Mouse (Mus musculus): ENCODE results near the gene Nptxr. TPM values are rescaled to one million over a fixed set of nuclear protein-coding genes. Genes with fewer than 3 reads are reported as not detected.

Nptxr gene
- polyA plus RNA-seq, 1 experiment: 8.0 TPM

DNA sequence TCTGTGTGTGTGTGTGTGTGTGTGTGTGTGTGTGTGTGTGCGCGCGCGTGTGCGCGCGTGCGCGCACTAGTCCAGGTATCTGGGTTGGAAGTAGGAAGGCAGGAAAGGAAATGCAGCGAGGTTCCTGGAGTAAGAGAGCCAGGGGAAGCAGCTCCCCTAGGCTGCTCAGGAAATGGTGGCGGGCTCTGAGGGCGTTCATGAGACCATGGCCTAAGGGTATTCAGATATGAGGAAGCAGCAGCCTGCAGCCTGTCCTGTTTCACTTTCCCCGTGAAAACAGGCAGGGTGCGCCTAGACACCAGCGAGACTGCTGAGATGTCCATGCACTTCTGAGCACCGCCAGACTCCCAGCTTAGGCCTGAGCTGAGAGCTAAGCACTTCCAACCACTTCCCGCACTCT, 52.8 kb downstream of the Nptxr start:
- Histone ChIP-seq H3K27me3 (ENCODE audit: control insufficient read depth, insufficient read depth, low read length, poor library complexity, severe bottlenecking) (no peaks in the 10 kb centered on the region), H3K27ac (ENCODE audit: insufficient read depth, low read length) (no peak overlapping the region; the same call in 1 of the 2 replicates), H3K9ac (ENCODE audit: low read depth, poor library complexity, severe bottlenecking) (peak overlapping the region; percentile 47), H3K9me3 (replicated peaks; ENCODE audit: control insufficient read depth, insufficient read depth, low read length, poor library complexity, severe bottlenecking) (no peaks in the 10 kb centered on the region), H3K36me3 (ENCODE audit: control insufficient read depth, insufficient read depth, low read length, poor library complexity, severe bottlenecking) (no peaks in the 10 kb centered on the region), H3K4me3 (ENCODE audit: low read depth, low read length) (peak overlapping the region; percentile 40), H3K4me1 (ENCODE audit: control insufficient read depth, insufficient read depth, low read length) (no peaks in the 10 kb centered on the region)
- no peak for TF ChIP-seq EP300 (IDR thresholded peaks at IDR 0.05; ENCODE audit: insufficient read depth, low read depth, low read length)
- TF ChIP-seq POLR2A (IDR thresholded peaks at IDR 0.05; ENCODE audit: insufficient read depth, low read length): no peak

DNA sequence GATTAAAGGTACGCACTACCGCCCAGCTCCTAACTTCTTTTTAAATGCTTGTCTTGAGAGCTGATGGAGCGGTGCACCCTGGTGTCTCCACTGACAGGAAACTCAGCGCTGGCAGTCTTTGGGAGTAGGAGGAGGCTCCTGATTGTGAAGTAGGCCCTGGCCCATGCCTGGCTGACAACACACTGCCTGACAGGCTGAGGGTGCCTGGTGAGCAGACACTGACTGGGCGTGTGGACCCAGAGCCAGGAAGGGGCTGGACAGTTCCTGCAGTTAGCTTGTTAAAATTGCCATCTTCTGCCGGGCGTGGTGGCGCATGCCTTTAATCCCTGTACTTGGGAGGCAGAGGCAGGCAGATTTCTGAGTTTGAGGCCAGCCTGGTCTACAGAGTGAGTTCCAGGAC, 54.3 kb downstream of the Nptxr start:
- Histone ChIP-seq H3K9ac (ENCODE audit: low read depth, poor library complexity, severe bottlenecking) (no peak overlapping the region), H3K27ac (ENCODE audit: insufficient read depth, low read length) (no peak overlapping the region), H3K4me3 (ENCODE audit: low read depth, low read length) (no peak overlapping the region), H3K36me3 (ENCODE audit: control insufficient read depth, insufficient read depth, low read length, poor library complexity, severe bottlenecking) (no peaks in the 10 kb centered on the region), H3K9me3 (replicated peaks; ENCODE audit: control insufficient read depth, insufficient read depth, low read length, poor library complexity, severe bottlenecking) (no peaks in the 10 kb centered on the region), H3K4me1 (ENCODE audit: control insufficient read depth, insufficient read depth, low read length) (no peaks in the 10 kb centered on the region), H3K27me3 (ENCODE audit: control insufficient read depth, insufficient read depth, low read length, poor library complexity, severe bottlenecking) (no peaks in the 10 kb centered on the region)
- TF ChIP-seq CTCF (IDR thresholded peaks at IDR 0.05; ENCODE audit: low read depth, low read length) (no peak), EP300 (IDR thresholded peaks at IDR 0.05; ENCODE audit: insufficient read depth, low read depth, low read length) (no peak), POLR2A (IDR thresholded peaks at IDR 0.05; ENCODE audit: insufficient read depth, low read length) (no peak)

- H3K27ac ChIP-seq (ENCODE audit: insufficient read depth, low read length): no peak overlapping the region
- H3K4me3 ChIP-seq (ENCODE audit: low read depth, low read length): no peak overlapping the region
- no peaks in the 10 kb centered on the region for H3K27me3 ChIP-seq (ENCODE audit: control insufficient read depth, insufficient read depth, low read length, poor library complexity, severe bottlenecking)
- H3K9me3 ChIP-seq (replicated peaks; ENCODE audit: control insufficient read depth, insufficient read depth, low read length, poor library complexity, severe bottlenecking): no peaks in the 10 kb centered on the region
- TF ChIP-seq POLR2A (IDR thresholded peaks at IDR 0.05; ENCODE audit: insufficient read depth, low read length): no peak
- no peak for TF ChIP-seq CTCF (IDR thresholded peaks at IDR 0.05; ENCODE audit: low read depth, low read length)
- no peak for TF ChIP-seq EP300 (IDR thresholded peaks at IDR 0.05; ENCODE audit: insufficient read depth, low read depth, low read length)
- H3K4me1 ChIP-seq (ENCODE audit: control insufficient read depth, insufficient read depth, low read length): no peaks in the 10 kb centered on the region
- H3K9ac ChIP-seq (ENCODE audit: low read depth, poor library complexity, severe bottlenecking): no peak overlapping the region
- H3K36me3 ChIP-seq (ENCODE audit: control insufficient read depth, insufficient read depth, low read length, poor library complexity, severe bottlenecking): no peaks in the 10 kb centered on the region
Observed at GRCm38 (mm10) chr15:79749162-79749561, 55.4 kb downstream of the Nptxr start.

DNA sequence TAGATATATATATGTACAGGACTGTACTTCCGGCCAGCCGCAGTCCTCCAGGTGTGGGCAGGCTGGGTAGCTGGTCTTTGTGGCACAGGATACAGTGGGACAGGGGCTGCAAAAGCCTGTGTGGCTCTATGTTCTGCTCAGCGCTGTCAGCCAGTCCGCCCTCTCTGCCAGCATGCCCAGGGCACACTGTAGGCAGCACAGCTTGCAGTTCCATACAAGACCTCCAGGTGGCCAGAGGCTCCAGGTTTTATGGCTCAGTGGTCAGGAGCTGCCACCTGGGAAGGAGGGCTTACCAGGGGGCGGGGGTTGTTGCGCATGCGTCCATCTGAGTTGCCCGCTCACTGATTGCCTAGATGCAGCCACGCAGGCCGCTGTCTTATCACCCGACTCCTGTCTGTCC, 56.6 kb downstream of the Nptxr start:
- Histone ChIP-seq H3K27ac (ENCODE audit: insufficient read depth, low read length) (no peak overlapping the region), H3K4me1 (ENCODE audit: control insufficient read depth, insufficient read depth, low read length) (no peaks in the 10 kb centered on the region), H3K9me3 (replicated peaks; ENCODE audit: control insufficient read depth, insufficient read depth, low read length, poor library complexity, severe bottlenecking) (no peaks in the 10 kb centered on the region), H3K4me3 (ENCODE audit: low read depth, low read length) (peak overlapping the region; percentile 48), H3K9ac (ENCODE audit: low read depth, poor library complexity, severe bottlenecking) (0 out of 2 replicates have a peak overlapping the region, but pooled peaks have one; percentile 10), H3K36me3 (ENCODE audit: control insufficient read depth, insufficient read depth, low read length, poor library complexity, severe bottlenecking) (no peaks in the 10 kb centered on the region), H3K27me3 (ENCODE audit: control insufficient read depth, insufficient read depth, low read length, poor library complexity, severe bottlenecking) (no peaks in the 10 kb centered on the region)
- TF ChIP-seq CTCF (IDR thresholded peaks at IDR 0.05; ENCODE audit: low read depth, low read length) (peak; percentile 71), POLR2A (IDR thresholded peaks at IDR 0.05; ENCODE audit: insufficient read depth, low read length) (no peak), EP300 (IDR thresholded peaks at IDR 0.05; ENCODE audit: insufficient read depth, low read depth, low read length) (0 out of 2 replicates have a peak, but pooled peaks have one; percentile 12)

DNA sequence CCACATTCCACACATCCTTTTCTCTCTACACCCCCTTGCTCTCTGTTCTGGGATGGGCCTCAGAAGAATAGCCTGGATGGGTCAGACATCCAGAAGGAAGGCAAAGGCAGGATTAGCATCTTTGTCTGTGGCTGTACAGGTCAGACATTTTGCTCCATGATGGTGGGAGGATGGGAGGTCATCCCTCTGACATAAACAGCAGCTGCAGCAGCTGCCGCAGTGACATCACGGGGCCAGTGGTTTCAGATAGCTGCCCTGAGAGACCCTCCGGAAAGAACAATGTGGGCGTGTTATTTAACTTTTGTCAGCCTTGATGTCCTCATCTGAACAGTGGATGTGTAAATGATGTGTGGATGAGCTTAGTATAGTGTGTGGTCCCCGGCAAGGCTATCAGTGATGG, 58.7 kb downstream of the Nptxr start:
- Histone ChIP-seq H3K36me3 (ENCODE audit: control insufficient read depth, insufficient read depth, low read length, poor library complexity, severe bottlenecking) (no peaks in the 10 kb centered on the region), H3K9ac (ENCODE audit: low read depth, poor library complexity, severe bottlenecking) (no peak overlapping the region), H3K9me3 (replicated peaks; ENCODE audit: control insufficient read depth, insufficient read depth, low read length, poor library complexity, severe bottlenecking) (no peaks in the 10 kb centered on the region), H3K4me1 (ENCODE audit: control insufficient read depth, insufficient read depth, low read length) (no peaks in the 10 kb centered on the region), H3K4me3 (ENCODE audit: low read depth, low read length) (no peak overlapping the region), H3K27ac (ENCODE audit: insufficient read depth, low read length) (no peak overlapping the region), H3K27me3 (ENCODE audit: control insufficient read depth, insufficient read depth, low read length, poor library complexity, severe bottlenecking) (no peaks in the 10 kb centered on the region)
- TF ChIP-seq CTCF (IDR thresholded peaks at IDR 0.05; ENCODE audit: low read depth, low read length): no peak
- TF ChIP-seq EP300 (IDR thresholded peaks at IDR 0.05; ENCODE audit: insufficient read depth, low read depth, low read length): no peak
- TF ChIP-seq POLR2A (IDR thresholded peaks at IDR 0.05; ENCODE audit: insufficient read depth, low read length): no peak

- TF ChIP-seq CTCF (IDR thresholded peaks at IDR 0.05; ENCODE audit: low read depth, low read length) (no peak), POLR2A (IDR thresholded peaks at IDR 0.05; ENCODE audit: insufficient read depth, low read length) (no peak), EP300 (IDR thresholded peaks at IDR 0.05; ENCODE audit: insufficient read depth, low read depth, low read length) (no peak)
- Histone ChIP-seq H3K36me3 (ENCODE audit: control insufficient read depth, insufficient read depth, low read length, poor library complexity, severe bottlenecking) (no peaks in the 10 kb centered on the region), H3K27ac (ENCODE audit: insufficient read depth, low read length) (no peak overlapping the region), H3K4me1 (ENCODE audit: control insufficient read depth, insufficient read depth, low read length) (no peaks in the 10 kb centered on the region), H3K9me3 (replicated peaks; ENCODE audit: control insufficient read depth, insufficient read depth, low read length, poor library complexity, severe bottlenecking) (no peaks in the 10 kb centered on the region), H3K27me3 (ENCODE audit: control insufficient read depth, insufficient read depth, low read length, poor library complexity, severe bottlenecking) (no peaks in the 10 kb centered on the region), H3K9ac (ENCODE audit: low read depth, poor library complexity, severe bottlenecking) (no peak overlapping the region), H3K4me3 (ENCODE audit: low read depth, low read length) (no peak overlapping the region)
Observed at GRCm38 (mm10) chr15:79745312-79745711, 59.3 kb downstream of the Nptxr start.
